Mouse (Mus musculus): ENCODE data around the gene Col23a1.

- no peak for TF ChIP-seq CTCF (IDR thresholded peaks at IDR 0.05; ENCODE audit: extremely low read depth, insufficient read length, insufficient replicate concordance, low read depth, low read length)
- TF ChIP-seq POLR2A (IDR thresholded peaks at IDR 0.05; ENCODE audit: low read depth, low read length) = no peak
Measured at GRCm38 (mm10) chr11:51565062-51565461, 275.3 kb downstream of the Col23a1 start.
